Mouse (Mus musculus): ENCODE measurements at regions not wholly inside any gene's neighbourhood (a gene's known extent, or its start where the extent isn't known, plus 50 kb on each side); places are given as distances from the start of the nearest gene placed in this dataset.
A peak's percentile ranks its signal among the peaks of the same experiment; 100 is the strongest.

DNA sequence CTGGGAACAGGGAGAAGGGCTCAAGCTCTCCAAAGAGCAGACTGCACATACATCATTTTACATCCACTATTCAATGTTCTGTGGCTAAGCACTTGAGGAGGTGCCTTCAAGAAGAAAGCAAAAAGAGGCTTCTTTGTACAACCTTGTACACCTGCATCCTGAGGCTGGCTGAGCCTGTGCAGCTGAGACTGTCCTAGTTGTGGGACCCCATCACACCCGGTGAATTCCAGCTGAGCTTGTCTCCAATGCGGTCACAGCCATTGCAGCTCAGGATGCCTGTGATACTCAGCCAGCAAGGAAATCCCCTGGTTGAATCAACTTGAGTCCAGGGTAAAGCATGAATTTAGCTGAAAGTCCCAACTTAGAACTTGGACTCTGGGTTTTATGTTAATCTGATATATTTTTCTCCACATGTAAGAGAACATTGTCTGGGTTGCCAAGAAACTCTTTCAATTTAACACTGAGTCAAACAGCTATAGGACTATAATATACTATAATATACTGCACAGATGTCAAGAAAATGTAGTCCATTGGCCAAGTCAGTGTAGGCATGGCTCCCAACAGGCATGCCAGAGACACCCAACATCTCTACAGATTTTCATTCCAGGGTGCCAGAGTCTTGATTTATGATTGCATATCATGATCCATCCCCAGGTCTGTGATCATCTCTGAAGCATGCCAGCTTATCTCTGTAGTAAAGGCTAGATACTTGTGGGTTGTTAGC lies 599.2 kb downstream of the Pard3 start:
- DNase-seq = no peak

DNA sequence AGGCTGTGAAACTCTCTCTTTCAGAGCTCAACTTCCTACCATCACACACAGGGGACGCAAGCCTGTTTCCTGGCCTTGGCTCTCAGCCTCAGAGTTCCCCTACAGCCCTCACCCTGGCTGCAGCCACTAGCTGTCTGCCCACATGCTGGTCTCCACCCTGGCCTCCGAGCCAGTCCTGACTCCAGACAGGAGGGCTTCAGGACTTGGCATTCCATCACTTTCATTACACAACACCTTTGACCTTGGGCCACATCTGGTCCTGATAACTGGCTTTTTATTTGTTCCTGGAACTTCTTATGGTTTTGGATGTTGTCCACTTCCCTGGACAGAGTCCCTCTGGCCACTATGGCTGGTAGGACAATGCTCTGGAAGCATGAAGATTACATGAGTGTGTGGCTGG lies 602.9 kb downstream of the Pard3 start:
- DNase-seq = no peak

DNA sequence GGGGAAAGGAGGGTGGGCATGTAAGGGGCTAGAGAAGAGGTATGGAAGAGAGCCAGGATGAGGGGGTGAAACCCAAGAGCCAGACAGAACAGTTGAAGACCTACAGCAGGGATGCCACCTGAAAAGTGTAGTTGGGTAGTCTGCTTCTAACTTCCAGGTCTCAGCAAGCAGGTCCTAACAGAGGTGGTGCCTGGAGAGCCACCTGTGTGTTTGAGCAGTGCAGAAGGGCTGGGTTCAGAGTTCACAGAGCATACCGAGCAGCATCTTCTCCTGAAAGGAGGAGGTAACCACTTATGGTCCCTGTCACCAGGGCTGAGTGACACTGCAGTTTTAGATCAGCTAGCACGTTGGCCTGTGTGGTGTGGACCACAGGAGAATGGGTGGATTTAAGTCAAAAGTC lies 605.3 kb downstream of the Pard3 start:
- no peak for DNase-seq

DNA sequence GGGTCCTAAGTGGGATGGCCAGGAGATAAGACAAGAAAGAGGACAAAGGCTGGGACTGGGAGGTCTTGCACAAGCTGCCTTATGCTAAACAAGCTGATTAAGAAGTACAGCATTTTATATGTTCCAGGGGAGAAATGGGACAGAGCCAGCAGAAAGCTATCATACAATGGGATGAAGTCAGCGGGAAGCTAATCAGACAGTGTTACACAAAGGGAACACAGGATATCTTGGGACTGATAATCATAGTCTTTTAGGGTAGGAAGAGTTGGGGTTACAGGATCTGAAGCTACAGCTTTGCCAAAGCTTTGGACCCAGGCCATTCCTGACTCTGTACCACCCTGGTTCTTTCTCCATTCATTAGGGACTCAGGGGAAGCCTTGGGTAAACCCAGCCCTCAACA lies 610.4 kb downstream of the Pard3 start:
- no peak for DNase-seq

DNA sequence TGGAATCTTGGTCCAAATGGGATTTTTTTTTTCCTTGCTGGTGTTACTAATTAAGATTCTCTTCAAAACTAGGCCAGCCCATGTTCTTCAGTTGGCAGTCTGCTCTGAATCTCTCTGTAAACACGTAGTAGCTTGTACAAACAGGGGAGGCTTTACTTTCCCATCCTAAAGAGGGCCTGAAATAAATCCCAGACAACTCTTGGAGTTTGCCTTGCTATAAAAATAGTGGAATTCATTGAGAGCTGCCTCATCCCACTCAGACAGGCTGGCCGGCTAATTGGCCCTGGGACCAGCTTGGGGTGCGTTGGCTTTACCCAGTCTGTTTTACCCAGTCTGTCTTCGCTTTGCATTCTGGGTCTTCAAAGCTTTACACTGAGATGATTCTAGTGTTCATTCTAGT lies 611.7 kb downstream of the Pard3 start:
- peak; percentile 32 for DNase-seq

GRCm38 (mm10) chr8:127680205-127680604 lies 616.5 kb downstream of the Pard3 start:
- DNase-seq = no peak

DNA sequence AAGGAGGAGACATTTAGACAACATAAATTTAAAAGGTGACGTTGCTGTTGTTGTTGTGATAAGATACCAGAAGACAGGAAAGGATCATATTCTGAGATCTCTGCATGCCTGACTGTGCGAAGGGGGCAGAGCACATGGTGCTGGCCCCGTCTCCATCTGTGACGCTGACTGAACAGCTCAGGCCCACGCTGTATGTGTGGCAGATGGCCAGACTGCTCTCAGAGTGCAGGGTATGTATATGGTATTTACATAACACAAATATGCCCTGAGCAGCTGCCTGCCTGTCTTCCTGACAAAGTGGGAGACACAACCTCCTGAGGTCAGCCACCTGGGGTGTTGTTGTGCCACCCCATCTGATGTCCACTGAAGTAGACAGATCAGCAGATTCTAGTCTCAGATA lies 620.5 kb downstream of the Pard3 start:
- peak; percentile 41 for DNase-seq

GRCm38 (mm10) chr8:127690792-127691191 lies 627.1 kb downstream of the Pard3 start:
- no peak for DNase-seq

DNA sequence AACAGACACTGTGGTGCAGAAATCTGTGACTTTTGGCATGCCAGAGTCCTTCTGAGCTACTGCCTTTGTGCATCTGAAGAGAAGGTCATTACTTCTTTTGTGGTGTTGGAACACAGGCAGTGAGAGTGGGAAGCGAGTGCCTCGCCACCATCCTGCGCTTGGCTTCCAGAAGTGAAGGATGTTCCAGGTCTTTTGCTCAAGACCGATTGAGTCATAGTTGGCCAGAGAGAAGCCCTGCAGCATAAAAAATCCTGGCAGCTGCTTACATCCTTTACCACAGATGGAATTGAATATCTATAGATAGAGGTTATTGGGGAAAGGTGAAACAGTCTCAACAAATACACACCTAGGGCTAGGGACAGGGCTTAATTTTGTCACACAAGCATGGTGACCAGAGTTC lies 634.7 kb downstream of the Pard3 start:
- DNase-seq = no peak

DNA sequence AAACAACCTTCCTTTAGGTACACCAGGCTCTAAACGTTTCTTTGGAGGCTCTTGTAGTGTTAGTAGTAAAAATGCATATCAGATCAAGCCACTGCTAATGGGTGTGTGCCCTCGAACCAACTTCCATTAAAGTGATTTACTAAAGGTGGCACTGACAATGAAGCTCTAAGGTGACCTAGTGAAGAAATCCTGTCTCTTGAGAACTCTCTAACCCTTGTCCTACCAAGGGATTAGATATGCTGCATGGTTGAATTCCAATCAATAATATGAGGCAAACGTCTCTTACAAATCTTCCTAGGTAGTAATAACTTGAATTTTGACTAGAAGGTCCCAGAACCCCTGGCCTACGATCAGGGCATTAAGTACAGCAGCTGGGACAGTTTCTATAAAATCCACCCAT lies 640.7 kb downstream of the Pard3 start:
- DNase-seq = no peak

DNA sequence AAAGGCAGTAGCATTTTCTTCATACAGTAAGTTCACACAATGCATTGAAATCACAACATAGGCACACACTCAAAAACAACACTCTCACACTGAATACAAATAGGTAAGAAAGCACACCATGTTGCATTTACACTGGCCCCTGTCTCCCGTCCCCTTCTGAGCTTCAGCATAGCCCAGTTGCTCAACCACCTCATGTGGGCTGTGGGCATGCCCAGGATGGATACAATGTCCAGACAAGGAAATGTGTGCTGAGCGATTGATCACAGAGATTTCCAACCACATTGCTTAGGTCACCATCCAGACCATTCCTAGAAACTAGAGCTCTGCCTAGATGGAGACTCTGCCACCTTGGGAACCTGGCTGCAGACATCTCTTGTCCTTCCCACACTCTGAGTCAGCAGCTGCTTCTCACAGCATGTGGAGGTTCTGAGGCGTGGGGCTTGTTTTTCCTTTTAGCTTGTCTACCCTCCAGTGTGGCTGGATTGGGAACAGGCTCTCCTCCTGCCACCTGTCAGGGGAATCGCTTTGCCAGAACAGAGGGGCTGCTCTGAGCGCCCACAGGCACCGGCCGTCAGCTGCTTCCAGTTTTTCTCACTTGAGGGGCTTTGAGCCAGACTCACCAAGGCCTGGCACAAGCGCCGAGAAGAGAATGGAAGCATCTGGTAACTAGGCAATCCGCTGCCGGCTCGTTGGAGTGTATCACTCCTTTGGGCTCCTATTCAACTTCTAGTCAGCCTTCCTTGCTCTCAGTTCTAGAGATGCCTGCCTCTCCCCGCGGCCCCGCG lies 642.5 kb downstream of the Pard3 start:
- DNase-seq = peak; percentile 59

GRCm38 (mm10) chr8:127709439-127709838 lies 645.7 kb downstream of the Pard3 start:
- DNase-seq = no peak

DNA sequence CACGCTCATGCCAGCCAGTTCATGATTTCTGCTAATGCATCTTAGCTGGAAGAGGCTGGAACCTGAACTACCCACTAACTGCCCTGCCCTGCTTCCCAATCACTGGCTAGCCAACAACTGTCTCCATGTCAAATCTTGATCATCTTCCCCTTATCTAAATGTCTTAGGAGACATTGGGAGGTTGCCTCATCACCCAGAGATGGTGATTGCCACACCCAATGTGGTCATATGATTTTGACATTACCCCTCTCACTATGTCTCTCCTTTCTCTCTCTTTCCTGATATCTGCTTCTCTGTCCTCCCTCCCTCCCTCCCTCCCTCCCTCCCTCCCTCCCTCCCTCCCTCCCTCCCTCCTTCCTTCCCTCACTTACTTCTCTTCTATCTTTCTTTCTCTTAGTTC lies 643.3 kb upstream of the Nrp1 start:
- DNase-seq = no peak

DNA sequence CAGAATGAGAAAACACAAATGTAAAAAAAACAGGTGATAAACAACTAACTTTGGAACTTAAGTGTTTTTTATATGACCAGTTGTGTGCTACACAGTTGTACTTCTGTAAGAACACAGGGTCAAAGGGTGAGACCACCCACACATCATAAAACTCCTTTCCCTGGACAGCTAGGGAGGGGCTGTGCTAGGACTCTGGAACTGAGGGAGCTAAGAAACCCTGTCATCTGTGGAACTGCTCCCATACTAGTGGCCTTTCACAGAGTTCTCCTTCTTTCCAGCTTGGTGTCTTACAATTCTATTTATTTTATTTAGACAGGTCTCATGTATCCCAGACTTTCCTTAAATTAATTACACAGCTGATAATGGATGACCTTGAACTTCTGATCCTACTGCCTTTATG lies 640.4 kb upstream of the Nrp1 start:
- no peak for DNase-seq

- DNase-seq = no peak
These were observed 638.5 kb upstream of the Nrp1 start for GRCm38 (mm10) chr8:127719881-127720280.

DNA sequence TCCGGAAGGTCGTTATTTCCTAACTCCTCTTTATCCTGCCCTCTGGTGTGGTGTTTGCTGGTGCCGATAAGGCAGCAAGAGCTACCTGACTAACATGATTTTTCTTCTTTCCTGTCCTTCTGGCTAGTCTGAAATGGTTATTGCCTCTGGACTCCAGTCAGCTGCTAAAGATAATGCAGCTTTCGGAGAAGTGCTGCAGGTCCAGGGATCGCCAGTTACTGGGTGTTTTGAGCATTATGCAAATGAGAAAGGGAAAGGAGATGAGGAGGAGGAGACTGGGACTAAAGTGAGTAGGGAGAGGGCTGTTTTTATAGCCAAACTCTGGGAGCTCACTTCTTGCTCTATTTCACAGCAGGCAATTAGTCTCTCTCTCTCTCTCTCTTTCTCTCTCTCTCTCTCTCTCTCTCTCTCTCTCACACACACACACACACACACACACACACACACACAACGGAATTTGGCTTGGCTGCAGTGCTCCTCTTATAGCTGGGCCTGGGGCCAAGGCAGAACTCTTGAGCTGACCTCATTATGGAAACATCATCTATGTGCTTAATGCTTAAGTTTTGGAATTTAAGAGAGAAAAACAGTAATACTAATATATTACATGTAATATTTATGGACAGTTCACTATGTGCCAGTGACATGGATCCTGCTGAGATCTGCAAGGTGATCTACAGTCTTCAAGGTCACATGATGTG lies 637.7 kb upstream of the Nrp1 start:
- DNase-seq = no peak

- DNase-seq = no peak
These were observed 636.8 kb upstream of the Nrp1 start for GRCm38 (mm10) chr8:127721624-127722023.

DNA sequence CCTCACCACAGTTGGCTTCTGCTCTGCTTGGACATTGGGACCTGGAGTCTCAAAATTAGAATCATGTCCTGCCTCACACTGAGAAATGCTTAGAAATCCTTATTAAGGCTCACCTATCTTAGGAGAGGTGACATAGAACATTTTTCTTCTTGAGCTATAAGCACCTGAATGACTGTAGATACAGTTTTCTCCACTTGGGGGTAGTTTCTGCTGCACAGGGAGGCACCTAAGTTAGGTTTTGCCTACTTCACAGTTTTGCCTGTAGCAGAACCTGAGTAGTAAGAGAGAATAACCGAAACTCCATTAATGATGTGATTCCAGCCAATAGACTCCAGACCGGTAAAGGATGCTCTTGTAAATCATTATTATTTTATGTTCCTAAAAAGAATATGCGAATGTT lies 624.3 kb upstream of the Nrp1 start:
- DNase-seq = no peak

DNA sequence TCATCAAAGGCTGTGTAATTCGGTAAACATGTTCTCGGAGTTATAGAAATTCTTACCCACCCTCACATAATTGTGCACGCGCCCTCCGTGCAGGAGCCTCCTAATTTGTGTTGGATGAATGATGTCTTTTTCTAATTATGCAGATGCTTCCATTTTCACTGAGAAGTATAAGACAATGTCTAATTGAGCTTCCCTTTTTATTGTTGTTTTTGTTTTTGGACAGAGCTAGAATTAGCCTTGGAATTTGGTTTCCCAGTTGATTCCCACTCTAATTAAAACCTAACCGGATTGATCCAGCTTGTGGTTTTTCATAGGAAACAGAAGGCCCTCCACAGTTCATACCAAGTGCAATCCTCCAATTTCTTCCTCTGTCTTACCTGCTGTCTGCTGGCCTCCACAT lies 616.2 kb upstream of the Nrp1 start:
- DNase-seq = no peak

DNA sequence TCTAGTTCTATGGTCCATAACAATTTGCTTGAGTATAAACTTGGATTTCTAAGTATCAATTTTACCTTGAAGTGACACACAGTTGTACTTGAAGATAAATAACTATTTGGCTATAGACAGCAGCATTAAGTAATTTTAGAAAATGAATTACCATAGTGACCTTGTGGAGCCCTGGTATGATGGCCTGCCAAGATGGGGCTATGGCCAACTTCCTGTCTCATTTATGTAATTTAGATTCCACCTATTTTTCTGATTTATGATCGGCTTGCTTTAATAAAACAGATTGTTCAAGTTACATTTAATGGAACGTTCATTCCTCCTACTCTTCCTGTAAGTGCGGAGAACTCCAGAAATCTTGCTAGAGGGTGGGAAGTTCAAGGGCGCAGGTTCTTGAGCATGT lies 613.2 kb upstream of the Nrp1 start:
- DNase-seq = no peak

DNA sequence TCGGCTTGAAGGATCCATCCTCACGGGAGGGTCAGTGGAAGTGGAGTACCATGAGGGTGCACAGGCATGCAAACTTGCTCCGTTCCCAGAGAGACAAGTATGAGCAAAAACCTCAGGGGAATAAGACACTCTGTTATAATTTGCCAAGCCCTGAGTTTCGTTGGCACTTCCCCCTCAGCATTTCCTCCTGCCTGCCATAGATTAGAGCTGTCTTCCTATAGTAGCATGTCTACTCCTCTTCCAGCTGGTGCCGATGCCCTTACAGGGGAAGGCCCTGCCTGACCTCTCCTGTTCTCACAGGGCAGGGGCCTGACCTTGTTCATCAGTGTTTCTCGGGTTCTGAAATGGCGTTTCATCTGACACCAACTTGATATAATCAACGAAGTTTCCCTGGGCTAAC lies 611.9 kb upstream of the Nrp1 start:
- DNase-seq = no peak

GRCm38 (mm10) chr8:127752871-127753270 lies 605.5 kb upstream of the Nrp1 start:
- no peak for DNase-seq

DNA sequence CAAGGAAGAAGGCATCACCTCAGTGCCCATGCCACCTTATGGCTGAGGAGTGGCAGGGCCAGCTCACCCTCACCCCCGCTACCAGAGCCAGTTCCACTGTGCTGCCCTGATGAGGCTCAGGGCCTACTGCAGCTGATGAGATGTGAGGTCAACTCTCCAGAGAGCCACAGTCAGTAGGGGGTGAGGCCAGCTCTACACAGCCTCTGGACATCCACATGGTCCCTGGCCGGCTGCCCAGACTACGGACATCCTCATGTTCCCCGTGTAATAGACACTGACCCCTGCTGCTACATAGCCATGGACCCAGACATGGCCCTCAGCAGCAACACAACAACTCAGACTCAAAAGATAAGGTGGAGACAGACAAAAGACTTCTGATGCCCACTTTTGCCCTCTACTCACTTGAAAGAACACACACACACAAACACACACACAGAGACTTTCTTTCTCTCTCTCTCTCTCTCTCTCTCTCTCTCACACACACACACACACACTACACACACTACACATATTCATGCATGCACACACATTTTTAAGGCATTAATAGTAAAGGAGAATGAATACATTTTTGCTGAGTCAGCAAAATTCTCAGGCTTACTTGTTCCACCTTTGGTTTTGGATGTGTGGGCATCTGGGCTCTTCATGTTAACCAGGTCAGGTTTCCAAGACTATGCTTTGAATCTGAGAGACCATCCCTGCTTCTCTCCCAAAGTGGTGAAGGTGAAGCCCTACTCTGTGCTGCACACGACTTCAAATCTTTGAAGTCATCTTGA lies 604.4 kb upstream of the Nrp1 start:
- DNase-seq = peak; percentile 6

Data from right cerebral cortex, postnatal 14 days (tissue).